Mouse (Mus musculus) liver, embryonic 11.5 days (tissue): ENCODE measurements around the gene Sapcd1. TPM values are rescaled to one million over a fixed set of nuclear protein-coding genes. Genes with fewer than 3 reads are reported as not detected.

Experiments
- ATAC-seq: fragments of 200-750 bp; cut with Nextera tagmentation; replicated peaks from 2 replicates; pipeline ENCODE4 v1.8.0; 2017; ENCODE audit warnings: moderate number of reproducible peaks, mild to moderate bottlenecking, moderate TSS enrichment, moderate library complexity; ENCODE audit not compliant: low FRiP score
- DNase-seq: peaks from one replicate; pipeline ENCODE4 v3.0.0-alpha.2; 2017; ENCODE audit warnings: low spot score
- H3K27ac ChIP-seq: fragments of 300-500 bp; sonication (generic); 2 replicates; pipeline ENCODE4 v1.5.1; 2014; ENCODE audit warnings: mild to moderate bottlenecking, low read depth, low read length, control low read depth
- H3K27me3 ChIP-seq: fragments of 300-500 bp; sonication (generic); replicated peaks from 2 replicates; pipeline ENCODE4 v1.6.1; 2014; ENCODE audit warnings: low read length, mixed read lengths; ENCODE audit not compliant: control insufficient read depth, insufficient read depth
- H3K36me3 ChIP-seq: fragments of 300-500 bp; sonication (generic); 2 replicates; pipeline ENCODE4 v1.6.1; 2014; ENCODE audit warnings: mild to moderate bottlenecking, low read length, moderate library complexity, mixed read lengths; ENCODE audit not compliant: control insufficient read depth, insufficient read depth
- H3K4me1 ChIP-seq: fragments of 300-500 bp; sonication (generic); replicated peaks from 2 replicates; pipeline ENCODE4 v1.6.1; 2014; ENCODE audit warnings: low read length, mixed read lengths; ENCODE audit not compliant: control insufficient read depth, insufficient read depth
- H3K4me2 ChIP-seq: fragments of 300-500 bp; sonication (generic); 2 replicates; pipeline ENCODE4 v1.6.1; 2014; ENCODE audit warnings: mild to moderate bottlenecking, control low read depth, moderate library complexity
- H3K4me3 ChIP-seq: fragments of 300-500 bp; sonication (generic); 2 replicates; pipeline ENCODE4 v1.5.1; 2014; ENCODE audit warnings: low read depth, low read length, control low read depth
- H3K9ac ChIP-seq: fragments of 300-500 bp; sonication (generic); 2 replicates; pipeline ENCODE4 v1.6.1; 2014; ENCODE audit warnings: low read depth, low read length, control low read depth
- H3K9me3 ChIP-seq: fragments of 300-500 bp; sonication (generic); 2 replicates; pipeline ENCODE4 v1.6.1; 2016; ENCODE audit warnings: low read length, inconsistent platforms, mixed read lengths; ENCODE audit not compliant: control insufficient read depth
- WGBS: fragments of 180-500 bp; shearing (Covaris S2); extraction: QIAGEN DNeasy Blood & Tissue Kit; methylation state at CpG from one replicate; pipeline ENCODE4 v1.1.7; 2014; 5-methylcytosine and 5-hydroxymethylcytosine counted together
- polyA plus RNA-seq: library from polyadenylated mRNA; unstranded; fragments of >200 nt; fragmentation: Nextera tagmentation; extraction: Ambion mirVana; gene quantifications from 2 replicates; pipeline ENCODE4 v1.2.1, GENCODE M21; 2014

The Sapcd1 gene
- polyA plus RNA-seq = 6.9 and 8.5 TPM in 2 replicates

- peak within 1 kb of the TSS; percentile 15; the same call in 1 of the 2 replicates for H3K4me3 ChIP-seq
- H3K36me3 ChIP-seq = no peaks in the 10 kb centered on the region
- H3K9me3 ChIP-seq = no peaks in the 10 kb centered on the region
- DNase-seq (no peak), ATAC-seq (0 out of 2 replicates have a peak, but pooled peaks have one; percentile 41)
- 54% methylated on average over 13 of the region's 13 CpGs for WGBS
- peak within 1 kb of the TSS; percentile 23; the same call in 1 of the 2 replicates for H3K4me2 ChIP-seq
- H3K27me3 ChIP-seq = no peaks in the 10 kb centered on the region
- H3K27ac ChIP-seq = peak within 1 kb of the TSS; percentile 32; the same call in 1 of the 2 replicates
- peaks cover 52% of the 10 kb centered on the region for H3K4me1 ChIP-seq
- peak within 1 kb of the TSS; percentile 46 for H3K9ac ChIP-seq
These were observed at the start of gene Sapcd1 for GRCm38 (mm10) chr17:35027277-35028068. TSS of gene Sapcd1 (minus strand) at chr17:35028016.

GRCm38 (mm10) chr17:35077285-35077684 lies 49.5 kb upstream of the Sapcd1 start:
- DNase-seq (no peak), ATAC-seq (no peak)
- peak overlapping the region; percentile 28; the same call in 1 of the 2 replicates for H3K4me2 ChIP-seq
- no peaks in the 10 kb centered on the region for H3K9me3 ChIP-seq
- peaks cover 7% of the 10 kb centered on the region; the same call in 1 of the 2 replicates for H3K27me3 ChIP-seq
- no peak overlapping the region for H3K9ac ChIP-seq
- H3K27ac ChIP-seq = no peak overlapping the region
- no peaks in the 10 kb centered on the region for H3K36me3 ChIP-seq
- no peak overlapping the region for H3K4me3 ChIP-seq
- WGBS = 40% methylated on average over 2 of the region's 2 CpGs
- peaks cover 26% of the 10 kb centered on the region for H3K4me1 ChIP-seq

GRCm38 (mm10) chr17:35076507-35077176 lies 48.8 kb upstream of the Sapcd1 start, which contains the start of gene Ly6g6e:
TSS of gene Ly6g6e (plus strand) at chr17:35076902.
- Histone ChIP-seq H3K27ac (no peak within 1 kb of the TSS), H3K4me3 (no peak within 1 kb of the TSS), H3K4me1 (peaks cover 26% of the 10 kb centered on the region), H3K4me2 (peak within 1 kb of the TSS; percentile 28; the same call in 1 of the 2 replicates), H3K9me3 (no peaks in the 10 kb centered on the region), H3K27me3 (peaks cover 11% of the 10 kb centered on the region; the same call in 1 of the 2 replicates), H3K36me3 (no peaks in the 10 kb centered on the region), H3K9ac (no peak within 1 kb of the TSS; the same call in 1 of the 2 replicates)
- ATAC-seq = no peak
- DNase-seq = no peak
- 40% methylated on average over 10 of the region's 10 CpGs for WGBS

- ATAC-seq (no peak), DNase-seq (no peak)
- Histone ChIP-seq H3K9ac (no peak overlapping the region), H3K27ac (no peak overlapping the region), H3K4me3 (no peak overlapping the region), H3K4me1 (peaks cover 8% of the 10 kb centered on the region), H3K27me3 (peaks cover 12% of the 10 kb centered on the region), H3K4me2 (no peak overlapping the region), H3K9me3 (no peaks in the 10 kb centered on the region), H3K36me3 (no peaks in the 10 kb centered on the region)
- WGBS = 31% methylated on average over 17 of the region's 17 CpGs
These were observed 46.3 kb upstream of the Sapcd1 start for GRCm38 (mm10) chr17:35074097-35074496.

- H3K27ac ChIP-seq = no peak overlapping the region
- H3K27me3 ChIP-seq = peaks cover 30% of the 10 kb centered on the region
- H3K4me2 ChIP-seq = no peak overlapping the region
- no peak for DNase-seq
- H3K36me3 ChIP-seq = no peaks in the 10 kb centered on the region
- no peak overlapping the region for H3K4me3 ChIP-seq
- WGBS = 83% methylated on average over 9 of the region's 9 CpGs
- no peaks in the 10 kb centered on the region for H3K9me3 ChIP-seq
- H3K4me1 ChIP-seq = peaks cover 4% of the 10 kb centered on the region
- ATAC-seq = no peak
- no peak overlapping the region for H3K9ac ChIP-seq
These were observed 43.6 kb upstream of the Sapcd1 start for GRCm38 (mm10) chr17:35071454-35071853.

GRCm38 (mm10) chr17:35070556-35071229 lies 42.9 kb upstream of the Sapcd1 start:
- WGBS = 52% methylated on average over 6 of the region's 6 CpGs
- no peak for ATAC-seq
- H3K4me2 ChIP-seq = no peak overlapping the region
- peaks cover 8% of the 10 kb centered on the region for H3K4me1 ChIP-seq
- no peaks in the 10 kb centered on the region for H3K36me3 ChIP-seq
- peaks cover 37% of the 10 kb centered on the region for H3K27me3 ChIP-seq
- H3K4me3 ChIP-seq = no peak overlapping the region
- no peaks in the 10 kb centered on the region for H3K9me3 ChIP-seq
- no peak overlapping the region for H3K27ac ChIP-seq
- no peak overlapping the region for H3K9ac ChIP-seq
- no peak for DNase-seq

GRCm38 (mm10) chr17:35068213-35068914 lies 40.5 kb upstream of the Sapcd1 start:
- WGBS = 76% methylated on average over 17 of the region's 17 CpGs
- no peak overlapping the region for H3K27ac ChIP-seq
- H3K9me3 ChIP-seq = no peaks in the 10 kb centered on the region
- DNase-seq (no peak), ATAC-seq (no peak)
- H3K4me3 ChIP-seq = no peak overlapping the region
- H3K36me3 ChIP-seq = no peaks in the 10 kb centered on the region
- no peak overlapping the region for H3K4me2 ChIP-seq
- no peak overlapping the region for H3K9ac ChIP-seq
- H3K4me1 ChIP-seq = peaks cover 17% of the 10 kb centered on the region
- H3K27me3 ChIP-seq = peaks cover 49% of the 10 kb centered on the region

GRCm38 (mm10) chr17:35066084-35066483 lies 38.3 kb upstream of the Sapcd1 start, which contains the start of gene Mpig6b:
TSS of gene Mpig6b (minus strand) at chr17:35066184.
- Histone ChIP-seq H3K4me2 (peak within 1 kb of the TSS; percentile 79), H3K4me1 (peaks cover 20% of the 10 kb centered on the region), H3K27ac (peak within 1 kb of the TSS; percentile 2; the same call in 1 of the 2 replicates), H3K27me3 (peaks cover 46% of the 10 kb centered on the region), H3K9me3 (no peaks in the 10 kb centered on the region), H3K9ac (peak within 1 kb of the TSS; percentile 45), H3K36me3 (peaks cover 6% of the 10 kb centered on the region; the same call in 1 of the 2 replicates), H3K4me3 (peak within 1 kb of the TSS; percentile 45)
- 38% methylated on average over 10 of the region's 10 CpGs for WGBS
- DNase-seq = no peak
- no peak for ATAC-seq
